Mouse (Mus musculus): ENCODE measurements at regions not wholly inside any gene's neighbourhood (a gene's known extent, or its start where the extent isn't known, plus 50 kb on each side); places are given as distances from the start of the nearest gene placed in this dataset.

DNA sequence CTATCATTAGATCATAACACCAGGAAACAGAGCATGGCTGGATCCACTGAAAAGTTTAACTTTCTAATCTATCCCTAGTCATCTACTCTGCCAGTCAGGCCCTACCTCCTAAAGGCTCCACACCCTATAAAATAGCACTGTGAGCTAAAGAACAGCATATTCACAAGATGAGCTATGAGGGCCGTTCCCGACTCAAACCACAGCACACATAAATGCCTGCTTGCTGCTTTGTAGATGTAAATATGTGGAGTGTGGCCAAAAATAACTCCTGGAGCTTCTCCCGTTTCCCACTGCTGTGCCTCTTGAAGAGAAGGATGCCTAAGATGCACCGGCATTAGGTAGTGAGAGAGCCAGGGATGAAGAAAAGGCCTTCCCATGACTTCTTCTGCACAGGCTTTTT lies 1632.3 kb downstream of the 4930444P10Rik start:
- TF ChIP-seq EP300 (IDR thresholded peaks at IDR 0.05; ENCODE audit: low read depth) (no peak), CTCF (IDR thresholded peaks at IDR 0.05; ENCODE audit: low read depth) (no peak)
- 72% methylated on average over 4 of the region's 4 CpGs for WGBS (ENCODE audit: insufficient replicate concordance)
- no peak overlapping the region for H3K27ac ChIP-seq (ENCODE audit: low read depth)
- H3K9me3 ChIP-seq (ENCODE audit: low read length): no peaks in the 10 kb centered on the region
- DNase-seq (no peak), ATAC-seq (no peak)
- no peaks in the 10 kb centered on the region for H3K27me3 ChIP-seq (ENCODE audit: insufficient read depth, low read length)
- no peaks in the 10 kb centered on the region for H3K36me3 ChIP-seq (replicated peaks; ENCODE audit: insufficient read depth, low read length)
- no peaks in the 10 kb centered on the region for H3K4me1 ChIP-seq (ENCODE audit: insufficient read depth)
- H3K4me3 ChIP-seq (ENCODE audit: low read depth, low read length): no peak overlapping the region
- no peak overlapping the region for H3K9ac ChIP-seq (replicated peaks)
- no peak overlapping the region for H3K4me2 ChIP-seq (ENCODE audit: low read depth, low read length)

DNA sequence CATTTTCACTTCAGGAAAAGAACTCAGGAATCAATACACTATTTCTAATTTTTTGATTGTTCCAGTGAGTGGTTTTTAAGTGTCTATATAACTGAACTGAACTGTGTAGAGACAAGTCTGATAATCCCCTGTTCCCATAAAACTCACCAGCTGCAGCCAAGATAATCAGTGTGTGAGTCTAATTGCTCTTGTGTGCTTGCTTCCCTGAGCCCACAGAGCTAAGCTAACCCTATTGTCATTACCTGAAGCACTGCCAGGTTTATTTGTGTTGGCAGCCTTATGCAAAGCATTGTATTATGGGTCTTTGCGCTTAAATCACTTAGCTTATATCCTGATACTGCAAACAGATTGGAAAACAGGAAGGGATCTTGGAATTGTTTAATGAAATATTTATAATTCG lies 1663.8 kb downstream of the 4930444P10Rik start:
- H3K36me3 ChIP-seq (replicated peaks; ENCODE audit: insufficient read depth, low read length): no peaks in the 10 kb centered on the region
- TF ChIP-seq EP300 (IDR thresholded peaks at IDR 0.05; ENCODE audit: low read depth) (no peak), CTCF (IDR thresholded peaks at IDR 0.05; ENCODE audit: low read depth) (no peak)
- no peak overlapping the region for H3K27ac ChIP-seq (ENCODE audit: low read depth)
- no peaks in the 10 kb centered on the region for H3K27me3 ChIP-seq (ENCODE audit: insufficient read depth, low read length)
- ATAC-seq (no peak), DNase-seq (no peak)
- H3K9me3 ChIP-seq (ENCODE audit: low read length): no peaks in the 10 kb centered on the region
- no peak overlapping the region for H3K9ac ChIP-seq (replicated peaks)
- H3K4me1 ChIP-seq (ENCODE audit: insufficient read depth): no peaks in the 10 kb centered on the region
- H3K4me3 ChIP-seq (ENCODE audit: low read depth, low read length): no peak overlapping the region
- 66% methylated on average over 2 of the region's 2 CpGs for WGBS (ENCODE audit: insufficient replicate concordance)
- H3K4me2 ChIP-seq (ENCODE audit: low read depth, low read length): no peak overlapping the region

- H3K27me3 ChIP-seq (ENCODE audit: insufficient read depth, low read length): no peaks in the 10 kb centered on the region
- TF ChIP-seq CTCF (IDR thresholded peaks at IDR 0.05; ENCODE audit: low read depth): no peak
- no peak for TF ChIP-seq EP300 (IDR thresholded peaks at IDR 0.05; ENCODE audit: low read depth)
- no peaks in the 10 kb centered on the region for H3K4me1 ChIP-seq (ENCODE audit: insufficient read depth)
- no peaks in the 10 kb centered on the region for H3K9me3 ChIP-seq (ENCODE audit: low read length)
- H3K9ac ChIP-seq (replicated peaks): no peak overlapping the region
- no peak for DNase-seq
- no peak overlapping the region for H3K4me2 ChIP-seq (ENCODE audit: low read depth, low read length)
- ATAC-seq: no peak
- no peaks in the 10 kb centered on the region for H3K36me3 ChIP-seq (replicated peaks; ENCODE audit: insufficient read depth, low read length)
- no peak overlapping the region for H3K4me3 ChIP-seq (ENCODE audit: low read depth, low read length)
- 79% methylated on average over 1 of the region's 1 CpGs for WGBS (ENCODE audit: insufficient replicate concordance)
- H3K27ac ChIP-seq (ENCODE audit: low read depth): no peak overlapping the region
These were observed 1672.1 kb downstream of the 4930444P10Rik start for GRCm38 (mm10) chr1:14421030-14421429.

DNA sequence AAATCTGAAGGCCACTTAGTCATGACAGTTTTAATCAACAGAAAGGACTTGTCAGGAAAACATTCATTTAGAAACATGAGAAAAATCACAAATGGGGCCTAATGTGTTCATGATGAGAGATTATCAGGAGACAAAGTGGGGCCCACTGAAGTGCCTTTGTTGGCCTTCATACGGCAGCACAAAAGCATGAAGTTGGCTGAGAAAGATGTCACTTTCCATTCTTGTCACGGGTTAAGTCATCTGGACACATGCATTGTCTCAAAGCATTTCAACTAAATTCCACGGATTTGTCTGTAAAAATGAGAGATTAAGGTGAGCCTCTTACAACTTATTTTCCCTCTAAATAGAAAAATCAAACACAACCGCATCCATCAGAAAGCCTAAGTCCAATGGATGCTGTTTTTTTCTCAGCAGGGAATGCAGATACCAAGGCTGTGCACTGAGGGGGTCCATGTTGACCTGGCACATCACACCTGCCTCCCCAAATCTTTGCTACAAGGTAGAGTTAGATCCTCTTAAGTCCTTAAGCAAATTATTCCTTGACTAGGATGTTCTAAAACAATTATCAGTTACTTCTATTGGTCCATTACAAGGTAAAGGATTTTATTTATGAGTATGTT lies 1679.2 kb downstream of the 4930444P10Rik start:
- H3K27ac ChIP-seq (ENCODE audit: low read depth): no peak overlapping the region
- H3K4me2 ChIP-seq (ENCODE audit: low read depth, low read length): no peak overlapping the region
- TF ChIP-seq CTCF (IDR thresholded peaks at IDR 0.05; ENCODE audit: low read depth) (no peak), EP300 (IDR thresholded peaks at IDR 0.05; ENCODE audit: low read depth) (no peak)
- no peak overlapping the region for H3K4me3 ChIP-seq (ENCODE audit: low read depth, low read length)
- no peaks in the 10 kb centered on the region for H3K4me1 ChIP-seq (ENCODE audit: insufficient read depth)
- no peak overlapping the region for H3K9ac ChIP-seq (replicated peaks)
- DNase-seq (no peak), ATAC-seq (no peak)
- no peaks in the 10 kb centered on the region for H3K36me3 ChIP-seq (replicated peaks; ENCODE audit: insufficient read depth, low read length)
- no peaks in the 10 kb centered on the region for H3K27me3 ChIP-seq (ENCODE audit: insufficient read depth, low read length)
- 72% methylated on average over 4 of the region's 4 CpGs for WGBS (ENCODE audit: insufficient replicate concordance)
- no peaks in the 10 kb centered on the region for H3K9me3 ChIP-seq (ENCODE audit: low read length)

DNA sequence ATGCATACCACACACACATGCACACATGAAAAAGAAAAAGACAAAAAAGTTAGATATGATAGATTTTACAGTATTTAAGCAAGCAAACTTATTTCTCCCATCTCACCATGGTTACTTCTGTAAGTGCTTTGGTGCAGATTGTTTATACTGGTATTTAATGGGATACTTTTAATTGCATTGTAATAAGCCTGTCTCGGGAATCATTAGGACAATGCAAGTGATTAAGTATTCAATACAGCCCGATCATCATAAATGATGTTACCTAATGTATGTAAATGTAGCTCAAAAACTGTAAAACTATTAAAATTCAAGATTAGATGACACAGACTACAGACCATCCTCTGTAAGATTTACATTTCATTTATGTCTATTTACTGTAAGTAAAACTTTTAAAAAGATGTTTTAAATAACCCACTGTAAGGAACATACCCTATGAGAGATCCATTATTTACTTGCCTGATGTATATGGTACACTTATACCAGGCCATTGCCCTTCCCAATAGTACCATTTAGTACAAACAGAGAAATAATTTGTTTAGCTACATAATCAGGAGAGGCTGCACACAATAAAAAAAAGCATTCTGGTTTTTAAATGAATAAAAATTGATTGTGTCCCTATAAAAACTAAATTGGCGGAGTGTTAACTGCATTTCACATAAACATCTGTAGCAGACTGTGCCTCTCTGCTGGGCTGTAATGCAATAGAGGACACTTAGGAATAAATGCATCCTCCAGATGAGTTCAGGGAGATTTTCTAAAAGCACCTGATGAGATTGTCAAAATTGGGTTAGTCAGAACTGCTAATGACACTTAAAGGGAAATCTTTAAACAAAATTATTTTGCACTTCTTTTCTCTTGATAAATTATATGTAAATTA lies 1722.9 kb downstream of the 4930444P10Rik start:
- H3K9ac ChIP-seq (replicated peaks): no peak overlapping the region
- H3K4me3 ChIP-seq (ENCODE audit: low read depth, low read length): no peak overlapping the region
- DNase-seq: no peak
- 76% methylated on average over 3 of the region's 3 CpGs for WGBS (ENCODE audit: insufficient replicate concordance)
- H3K4me1 ChIP-seq (ENCODE audit: insufficient read depth): no peaks in the 10 kb centered on the region
- H3K4me2 ChIP-seq (ENCODE audit: low read depth, low read length): no peak overlapping the region
- H3K27ac ChIP-seq (ENCODE audit: low read depth): no peak overlapping the region
- no peaks in the 10 kb centered on the region for H3K27me3 ChIP-seq (ENCODE audit: insufficient read depth, low read length)
- TF ChIP-seq CTCF (IDR thresholded peaks at IDR 0.05; ENCODE audit: low read depth) (no peak), EP300 (IDR thresholded peaks at IDR 0.05; ENCODE audit: low read depth) (no peak)
- no peaks in the 10 kb centered on the region for H3K36me3 ChIP-seq (replicated peaks; ENCODE audit: insufficient read depth, low read length)
- ATAC-seq: no peak
- H3K9me3 ChIP-seq (ENCODE audit: low read length): no peaks in the 10 kb centered on the region

- DNase-seq: no peak
These were observed 1733.0 kb downstream of the 4930444P10Rik start for GRCm38 (mm10) chr1:14359998-14360640.

More at GRCm38 (mm10) chr1:14359998-14360640, 1733.0 kb downstream of the 4930444P10Rik start:
- TF ChIP-seq CTCF (IDR thresholded peaks at IDR 0.05; ENCODE audit: low read depth) (no peak), EP300 (IDR thresholded peaks at IDR 0.05; ENCODE audit: low read depth) (no peak)
- no peaks in the 10 kb centered on the region for H3K9me3 ChIP-seq (ENCODE audit: low read length)
- H3K9ac ChIP-seq (replicated peaks): no peak overlapping the region
- no peak for ATAC-seq
- WGBS (ENCODE audit: insufficient replicate concordance): 70% methylated on average over 2 of the region's 2 CpGs
- H3K4me2 ChIP-seq (ENCODE audit: low read depth, low read length): no peak overlapping the region
- H3K4me1 ChIP-seq (ENCODE audit: insufficient read depth): no peaks in the 10 kb centered on the region
- no peak overlapping the region for H3K27ac ChIP-seq (ENCODE audit: low read depth)
- no peaks in the 10 kb centered on the region for H3K36me3 ChIP-seq (replicated peaks; ENCODE audit: insufficient read depth, low read length)
- no peaks in the 10 kb centered on the region for H3K27me3 ChIP-seq (ENCODE audit: insufficient read depth, low read length)
- no peak overlapping the region for H3K4me3 ChIP-seq (ENCODE audit: low read depth, low read length)
